Mouse (Mus musculus): ENCODE measurements around the gene Gm5926.
"Not testable (repeated sequence)": the region's sequence is repeated elsewhere in the genome, so short reads cannot be mapped to it uniquely, and the experiment has no call there.

Gene Gm5926

GRCm38 (mm10) chrX:32650416-32650815, at the start of gene Gm5926:
Gene Gm5926 (plus strand): TSS chrX:32650716.
- not testable (repeated sequence) for DNase-seq (ENCODE audit: low read depth, low spot score)

- DNase-seq (ENCODE audit: low read depth, low spot score): not testable (repeated sequence)
Measured at GRCm38 (mm10) chrX:32601008-32601407, 49.5 kb upstream of the Gm5926 start.

GRCm38 (mm10) chrX:32601425-32601824, 49.1 kb upstream of the Gm5926 start:
- DNase-seq (ENCODE audit: low read depth, low spot score): not testable (repeated sequence)

Data from brain, adult 2 months (tissue).